Mouse (Mus musculus) layer of hippocampus, adult 18-20 months (tissue): ENCODE measurements at regions not wholly inside any gene's neighbourhood (a gene's known extent, or its start where the extent isn't known, plus 50 kb on each side); places are given as distances from the start of the nearest gene placed in this dataset.

Experiments used
- DNase-seq, 2 experiments: peaks; one replicate each; pipeline ENCODE4 v3.0.0; 2022; ENCODE audit warnings: low spot score in 2 of 2

- DNase-seq: peak; percentile 11 to 55
Measured at GRCm38 (mm10) chr9:120808741-120809425, 120.1 kb upstream of the Ctnnb1 start.

GRCm38 (mm10) chr9:120811522-120811921 is 117.5 kb upstream of the Ctnnb1 start:
- DNase-seq: no peak

- DNase-seq: no peak
Measured at GRCm38 (mm10) chr9:120812667-120813210, 116.3 kb upstream of the Ctnnb1 start.

- no peak for DNase-seq
Measured at GRCm38 (mm10) chr9:120814286-120814685, 114.7 kb upstream of the Ctnnb1 start.

GRCm38 (mm10) chr9:120818726-120819317 is 110.2 kb upstream of the Ctnnb1 start:
- no peak for DNase-seq

GRCm38 (mm10) chr9:120820892-120821291 is 108.1 kb upstream of the Ctnnb1 start:
- no peak for DNase-seq

- peak; percentile 48 to 86 for DNase-seq
Measured at GRCm38 (mm10) chr9:120823397-120823796, 105.6 kb upstream of the Ctnnb1 start.

GRCm38 (mm10) chr9:120826266-120826665 is 102.8 kb upstream of the Ctnnb1 start:
- no peak for DNase-seq

- DNase-seq: peak in 1 of 2 experiments; percentile 60
Measured at GRCm38 (mm10) chr9:120830526-120830925, 98.5 kb upstream of the Ctnnb1 start.

GRCm38 (mm10) chr9:120834166-120834565 is 94.8 kb upstream of the Ctnnb1 start:
- no peak for DNase-seq

GRCm38 (mm10) chr9:120835621-120836020 is 93.4 kb upstream of the Ctnnb1 start:
- no peak for DNase-seq

- no peak for DNase-seq
Measured at GRCm38 (mm10) chr9:120837431-120838150, 91.4 kb upstream of the Ctnnb1 start.

- no peak for DNase-seq
Measured at GRCm38 (mm10) chr9:120843753-120844152, 85.3 kb upstream of the Ctnnb1 start.

GRCm38 (mm10) chr9:120845538-120845937 is 83.5 kb upstream of the Ctnnb1 start:
- DNase-seq: peak in 1 of 2 experiments; percentile 67

GRCm38 (mm10) chr9:120847649-120848048 is 81.4 kb upstream of the Ctnnb1 start:
- DNase-seq: peak in 1 of 2 experiments; percentile 37

GRCm38 (mm10) chr9:120848962-120849361 is 80.1 kb upstream of the Ctnnb1 start:
- no peak for DNase-seq

- no peak for DNase-seq
Measured at GRCm38 (mm10) chr9:120850092-120850491, 78.9 kb upstream of the Ctnnb1 start.

GRCm38 (mm10) chr9:120851914-120852313 is 77.1 kb upstream of the Ctnnb1 start:
- DNase-seq: peak in 1 of 2 experiments; percentile 52

GRCm38 (mm10) chr9:120852572-120852971 is 76.4 kb upstream of the Ctnnb1 start:
- no peak for DNase-seq

- DNase-seq: no peak
Measured at GRCm38 (mm10) chr9:120853032-120853597, 75.9 kb upstream of the Ctnnb1 start.

- no peak for DNase-seq
Measured at GRCm38 (mm10) chr9:120854351-120854750, 74.7 kb upstream of the Ctnnb1 start.
